Mouse (Mus musculus) midbrain, embryonic 11.5 days (tissue): ENCODE measurements around the gene Tmem79. TPM values are rescaled to one million over a fixed set of nuclear protein-coding genes. Genes with fewer than 3 reads are reported as not detected.
A peak's percentile ranks its signal among the peaks of the same experiment; 100 is the strongest.
"Not testable (repeated sequence)": the region's sequence is repeated elsewhere in the genome, so short reads cannot be mapped to it uniquely, and the experiment has no call there.

Experiments
- ATAC-seq: fragments of 200-750 bp; cut with Nextera tagmentation; 2 replicates; pipeline ENCODE4 v1.8.0; 2017; ENCODE audit warnings: moderate TSS enrichment, moderate library complexity; ENCODE audit not compliant: low FRiP score
- DNase-seq: peaks from one replicate; pipeline ENCODE4 v3.0.0; 2015; ENCODE audit warnings: low spot score; ENCODE audit errors: missing footprints
- H3K27ac ChIP-seq: fragments of 300-500 bp; sonication (generic); 2 replicates; pipeline ENCODE4 v1.5.1; 2014; ENCODE audit warnings: low read depth, low read length
- H3K27me3 ChIP-seq: fragments of 300-500 bp; sonication (generic); 2 replicates; pipeline ENCODE4 v1.6.1; 2014; ENCODE audit warnings: mild to moderate bottlenecking, low read length, moderate library complexity, mixed read lengths; ENCODE audit not compliant: control insufficient read depth, insufficient read depth
- H3K36me3 ChIP-seq: fragments of 300-500 bp; sonication (generic); 2 replicates; pipeline ENCODE4 v1.6.1; 2014; ENCODE audit warnings: mild to moderate bottlenecking, low read length, moderate library complexity, mixed read lengths; ENCODE audit not compliant: control insufficient read depth, insufficient read depth
- H3K4me1 ChIP-seq: fragments of 300-500 bp; sonication (generic); 2 replicates; pipeline ENCODE4 v1.6.1; 2014; ENCODE audit warnings: low read length; ENCODE audit not compliant: control insufficient read depth, insufficient read depth
- H3K4me2 ChIP-seq: fragments of 300-500 bp; sonication (generic); 2 replicates; pipeline ENCODE4 v1.6.1; 2014; ENCODE audit warnings: mild to moderate bottlenecking, moderate library complexity
- H3K4me3 ChIP-seq: fragments of 300-500 bp; sonication (generic); 2 replicates; pipeline ENCODE4 v1.5.1; 2014; ENCODE audit warnings: low read depth, low read length
- H3K9ac ChIP-seq: fragments of 300-500 bp; sonication (generic); 2 replicates; pipeline ENCODE4 v1.6.1; 2014; ENCODE audit warnings: low read length
- H3K9me3 ChIP-seq: fragments of 300-500 bp; sonication (generic); 2 replicates; pipeline ENCODE4 v1.6.1; 2016; ENCODE audit warnings: low read length; ENCODE audit not compliant: control insufficient read depth
- WGBS: fragments of 180-500 bp; shearing (Covaris S2); extraction: QIAGEN DNeasy Blood & Tissue Kit; methylation state at CpG from one replicate; pipeline ENCODE4 v1.1.7; 2014; 5-methylcytosine and 5-hydroxymethylcytosine counted together
- polyA plus RNA-seq: library from polyadenylated mRNA; unstranded; fragments of >200 nt; fragmentation: Nextera tagmentation; extraction: Ambion mirVana; gene quantifications from 2 replicates; pipeline ENCODE4 v1.2.1, GENCODE M21; 2014

The Tmem79 gene
- polyA plus RNA-seq, 1 experiment from 2014 or later = 1.4 TPM

DNA sequence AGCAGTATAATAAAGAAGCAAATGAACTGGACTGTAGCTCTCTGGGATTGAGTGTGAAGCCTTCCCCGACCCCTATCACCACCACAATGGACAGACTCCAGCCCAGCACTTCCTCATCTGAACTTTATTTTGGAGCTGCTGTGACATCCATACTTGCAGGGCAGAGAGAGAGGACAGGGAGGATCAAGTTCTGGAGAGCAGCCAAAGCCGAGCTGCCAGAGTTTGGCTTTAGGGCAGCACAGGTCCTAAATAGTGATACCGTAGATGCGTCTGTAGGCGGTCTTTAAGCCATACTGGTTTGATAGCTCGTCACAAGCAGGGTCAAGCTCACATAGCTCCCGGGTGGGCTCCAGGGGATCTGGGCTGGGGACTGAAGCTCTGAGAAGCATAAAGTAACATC is 32.6 kb upstream of the Tmem79 start:
- H3K27me3 ChIP-seq = peaks cover 14% of the 10 kb centered on the region
- ATAC-seq, H3K4me3 ChIP-seq, H3K9me3 ChIP-seq, H3K27ac ChIP-seq, H3K36me3 ChIP-seq, DNase-seq, H3K9ac ChIP-seq, H3K4me2 ChIP-seq, H3K4me1 ChIP-seq: not testable (repeated sequence)
- 89% methylated on average over 7 of the region's 7 CpGs for WGBS

DNA sequence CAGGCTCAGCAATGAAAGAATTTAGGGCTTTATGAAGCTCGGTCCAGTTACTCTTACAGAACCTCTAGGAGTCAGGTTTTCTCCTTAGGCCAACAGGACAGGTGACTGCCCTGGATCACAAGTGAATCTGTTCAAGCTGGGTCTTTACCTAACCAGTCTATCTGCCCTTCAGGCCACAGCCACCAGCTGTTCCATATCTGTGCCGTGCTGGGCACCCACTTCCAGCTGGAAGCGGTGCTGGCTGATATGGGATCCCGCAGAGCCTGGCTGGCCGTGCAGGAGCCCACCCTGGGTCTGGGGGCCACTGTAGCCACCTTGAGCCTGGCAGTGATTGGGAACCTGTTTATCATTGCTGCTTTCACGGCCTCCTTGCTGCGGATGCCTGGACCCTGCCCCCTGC is 31.6 kb upstream of the Tmem79 start:
- H3K9ac ChIP-seq, H3K4me3 ChIP-seq, H3K36me3 ChIP-seq, H3K4me2 ChIP-seq, H3K4me1 ChIP-seq, DNase-seq, H3K9me3 ChIP-seq, H3K27ac ChIP-seq: not testable (repeated sequence)
- WGBS = 38% methylated on average over 3 of the region's 7 CpGs
- H3K27me3 ChIP-seq = peaks cover 14% of the 10 kb centered on the region
- peak; percentile 24; the same call in 1 of the 2 replicates for ATAC-seq

DNA sequence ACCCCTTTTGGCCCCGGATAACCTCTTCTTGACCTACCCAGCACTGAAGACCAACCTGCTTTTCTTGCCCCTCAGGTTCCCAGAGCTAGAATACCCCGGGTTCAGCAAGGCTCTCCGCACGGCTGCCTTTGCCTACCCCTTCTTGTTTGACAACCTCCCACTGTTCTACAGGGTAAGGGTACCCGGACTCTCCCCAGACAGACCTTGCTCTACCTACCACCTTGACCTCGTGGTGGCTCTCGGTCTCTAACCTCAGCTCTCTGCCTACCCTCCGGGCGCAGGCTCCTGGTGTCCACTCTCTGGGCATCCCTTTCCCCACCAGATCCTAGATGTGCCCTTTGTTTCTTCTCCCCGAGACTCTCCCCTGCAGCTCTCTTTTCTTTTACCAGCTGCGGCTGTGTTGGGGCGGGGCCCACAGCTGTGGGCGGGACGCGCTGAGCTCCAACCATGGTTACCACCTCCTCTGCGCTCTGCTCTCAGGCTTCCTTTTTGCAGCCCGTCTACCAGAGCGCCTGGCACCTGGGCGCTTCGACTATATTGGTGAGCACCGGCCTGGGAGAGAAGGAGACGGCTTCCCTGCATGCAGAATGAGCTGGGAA is 31.0 kb upstream of the Tmem79 start:
- 5% methylated on average over 18 of the region's 22 CpGs for WGBS
- H3K27ac ChIP-seq, H3K9me3 ChIP-seq, H3K4me1 ChIP-seq, H3K4me3 ChIP-seq, H3K36me3 ChIP-seq, DNase-seq: not testable (repeated sequence)
- ATAC-seq = peak; percentile 76
- Histone ChIP-seq H3K4me2 (peak overlapping the region; percentile 28; the same call in 1 of the 2 replicates), H3K9ac (peak overlapping the region; percentile 38; the same call in 1 of the 2 replicates), H3K27me3 (peaks cover 14% of the 10 kb centered on the region)

DNA sequence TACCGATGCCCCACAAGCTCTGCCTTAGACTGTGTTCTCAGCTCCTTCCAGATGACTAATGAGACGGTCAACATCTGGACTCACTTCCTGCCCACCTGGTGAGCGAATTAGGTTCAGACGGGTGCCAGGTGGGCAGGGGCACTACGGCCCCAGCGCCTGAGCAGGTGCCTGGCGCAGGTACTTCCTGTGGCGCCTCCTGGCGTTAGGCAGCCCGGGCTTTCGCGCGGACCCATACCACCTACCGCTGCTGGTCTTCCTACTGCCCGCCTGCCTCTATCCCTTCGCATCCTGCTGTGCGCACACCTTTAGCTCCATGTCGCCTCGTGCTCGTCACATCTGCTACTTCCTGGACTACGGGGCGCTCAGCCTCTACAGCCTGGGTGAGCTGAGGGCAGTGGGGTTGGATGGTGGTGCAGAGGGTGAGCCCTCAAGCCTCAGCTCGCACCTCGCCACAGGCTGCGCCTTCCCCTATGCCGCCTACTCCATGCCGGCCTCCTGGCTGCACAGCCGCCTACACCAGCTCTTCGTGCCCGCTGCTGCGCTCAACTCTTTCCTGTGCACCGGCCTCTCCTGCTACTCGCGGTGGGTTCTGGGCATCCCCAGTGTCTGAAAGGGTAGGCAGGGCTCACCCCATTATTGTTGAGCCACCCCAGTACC is 29.9 kb upstream of the Tmem79 start:
- ATAC-seq (no peak), DNase-seq (no peak)
- Histone ChIP-seq H3K4me2 (no peak overlapping the region), H3K9ac (no peak overlapping the region), H3K9me3 (peaks cover 2% of the 10 kb centered on the region; the same call in 1 of the 2 replicates), H3K4me1 (no peaks in the 10 kb centered on the region), H3K27me3 (peaks cover 14% of the 10 kb centered on the region), H3K36me3 (peaks cover 8% of the 10 kb centered on the region), H3K27ac (no peak overlapping the region), H3K4me3 (no peak overlapping the region)
- 42% methylated on average over 34 of the region's 34 CpGs for WGBS

DNA sequence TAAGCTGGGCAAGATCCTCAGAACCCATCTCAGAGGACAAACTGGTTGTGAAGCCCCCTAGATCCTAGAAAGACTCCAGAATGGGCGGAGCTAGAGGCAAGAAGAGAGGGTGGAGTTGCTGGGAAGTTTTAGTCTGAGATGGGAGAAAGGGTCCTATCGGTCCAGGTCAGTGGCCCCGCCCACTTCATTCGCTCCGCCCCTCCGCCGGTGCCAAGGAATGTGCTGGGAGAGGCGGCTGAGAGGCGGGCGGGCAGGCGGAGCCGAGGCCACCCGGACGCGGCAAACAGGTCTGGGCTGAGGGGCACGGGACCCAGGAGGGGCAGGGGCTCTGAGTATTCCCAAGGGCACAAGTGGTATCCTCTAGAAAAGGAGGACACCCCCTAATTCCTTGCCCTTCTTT is 28.4 kb upstream of the Tmem79 start, which contains the start of gene Paqr6:
TSS of gene Paqr6 (plus strand) at position 248 of the 400 bp plus-strand sequence.
- Histone ChIP-seq H3K4me3 (no peak within 1 kb of the TSS), H3K9ac (no peak within 1 kb of the TSS), H3K36me3 (peaks cover 21% of the 10 kb centered on the region), H3K4me1 (no peaks in the 10 kb centered on the region), H3K9me3 (no peaks in the 10 kb centered on the region), H3K27me3 (peaks cover 14% of the 10 kb centered on the region), H3K27ac (no peak within 1 kb of the TSS), H3K4me2 (no peak within 1 kb of the TSS)
- ATAC-seq = no peak
- DNase-seq = no peak
- WGBS = 1% methylated on average over 16 of the region's 16 CpGs

DNA sequence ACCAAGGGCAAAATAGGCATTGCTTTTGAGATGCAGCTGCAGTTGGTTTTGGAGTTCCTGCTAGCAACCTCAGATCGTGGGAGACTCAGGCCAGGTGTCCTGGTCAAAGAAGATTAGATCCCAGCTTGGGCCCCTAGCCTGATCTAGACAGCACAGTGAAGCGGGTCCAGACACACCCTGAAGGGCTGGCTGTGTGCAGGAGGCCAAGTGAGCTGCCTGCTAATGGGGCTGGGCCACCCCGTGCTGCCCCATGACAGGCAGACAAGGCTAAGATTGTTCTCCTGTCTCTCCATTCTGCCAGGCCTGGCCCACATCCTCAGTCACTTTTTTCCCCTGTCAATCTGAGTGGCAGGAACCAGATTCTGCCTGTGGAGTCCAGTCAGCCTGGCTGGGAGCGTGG is 27.8 kb upstream of the Tmem79 start:
- H3K4me3 ChIP-seq = no peak overlapping the region
- H3K36me3 ChIP-seq = peaks cover 28% of the 10 kb centered on the region
- H3K27ac ChIP-seq = no peak overlapping the region
- no peaks in the 10 kb centered on the region for H3K4me1 ChIP-seq
- H3K9ac ChIP-seq = no peak overlapping the region
- no peaks in the 10 kb centered on the region for H3K9me3 ChIP-seq
- WGBS = 69% methylated on average over 4 of the region's 4 CpGs
- no peak overlapping the region for H3K4me2 ChIP-seq
- DNase-seq (no peak), ATAC-seq (no peak)
- peaks cover 14% of the 10 kb centered on the region for H3K27me3 ChIP-seq

DNA sequence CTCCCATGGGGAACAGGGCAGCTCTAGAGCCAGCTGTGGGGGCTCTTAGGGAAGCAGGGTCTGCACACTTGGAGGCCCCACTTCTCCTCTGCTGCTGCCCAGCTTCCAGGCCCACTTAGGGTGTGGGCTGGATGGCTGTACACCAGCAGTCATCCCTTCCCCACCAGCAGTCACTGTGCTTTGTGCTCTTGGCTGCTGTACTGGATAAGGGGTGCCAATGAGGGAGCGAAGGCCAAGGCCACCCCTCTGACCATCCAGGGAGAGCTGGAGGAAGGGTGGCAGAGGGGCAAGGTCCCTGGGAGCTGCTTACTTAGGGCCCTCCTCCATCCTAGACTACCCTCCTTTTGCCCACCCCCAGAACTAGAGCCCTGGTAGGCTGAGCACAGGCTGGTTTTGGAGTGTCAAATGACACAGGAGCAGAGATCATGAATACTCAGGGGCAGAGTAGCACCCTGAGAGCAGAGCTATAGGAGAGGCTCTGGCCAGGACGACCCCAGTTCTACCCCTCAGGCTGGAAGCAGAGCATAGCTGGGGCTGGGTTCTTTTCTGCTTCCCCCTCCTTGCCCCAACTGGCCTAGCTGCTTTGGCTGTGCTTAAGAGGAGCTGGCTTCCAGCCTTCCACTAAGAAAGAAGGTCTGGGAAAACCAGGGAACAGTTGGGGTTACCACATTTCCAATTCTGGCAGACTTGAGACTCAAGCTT is 25.8 kb upstream of the Tmem79 start:
- DNase-seq (no peak), ATAC-seq (no peak)
- Histone ChIP-seq H3K9ac (no peak overlapping the region), H3K4me3 (no peak overlapping the region), H3K36me3 (peaks cover 39% of the 10 kb centered on the region), H3K4me2 (no peak overlapping the region), H3K27ac (no peak overlapping the region), H3K4me1 (no peaks in the 10 kb centered on the region), H3K9me3 (no peaks in the 10 kb centered on the region), H3K27me3 (peaks cover 14% of the 10 kb centered on the region)
- 94% methylated on average over 2 of the region's 2 CpGs for WGBS

DNA sequence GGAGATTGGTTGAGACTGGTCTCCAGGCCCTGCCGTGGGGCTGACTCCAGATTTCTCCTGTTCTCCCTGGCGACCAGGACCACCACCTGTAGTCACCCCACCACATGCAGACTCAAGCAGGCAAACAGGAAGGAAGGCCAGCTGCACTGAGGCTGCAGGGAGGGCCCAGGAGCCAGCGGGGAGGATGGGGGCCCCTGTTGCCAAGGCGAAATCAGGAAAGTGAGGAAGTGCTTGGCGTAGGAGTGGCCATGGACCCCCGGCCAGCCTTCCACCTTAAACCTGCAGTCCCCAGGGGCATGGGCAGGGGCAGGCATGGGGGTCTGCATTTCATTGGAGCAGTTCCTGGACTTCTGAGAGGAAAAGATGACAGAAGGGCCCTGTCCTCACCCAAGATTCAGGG is 25.1 kb upstream of the Tmem79 start:
- Histone ChIP-seq H3K27ac (no peak overlapping the region), H3K4me1 (no peaks in the 10 kb centered on the region), H3K4me2 (no peak overlapping the region), H3K9me3 (no peaks in the 10 kb centered on the region), H3K9ac (no peak overlapping the region), H3K36me3 (peaks cover 46% of the 10 kb centered on the region), H3K4me3 (no peak overlapping the region), H3K27me3 (peaks cover 12% of the 10 kb centered on the region)
- no peak for DNase-seq
- WGBS = 89% methylated on average over 6 of the region's 6 CpGs
- ATAC-seq = no peak

DNA sequence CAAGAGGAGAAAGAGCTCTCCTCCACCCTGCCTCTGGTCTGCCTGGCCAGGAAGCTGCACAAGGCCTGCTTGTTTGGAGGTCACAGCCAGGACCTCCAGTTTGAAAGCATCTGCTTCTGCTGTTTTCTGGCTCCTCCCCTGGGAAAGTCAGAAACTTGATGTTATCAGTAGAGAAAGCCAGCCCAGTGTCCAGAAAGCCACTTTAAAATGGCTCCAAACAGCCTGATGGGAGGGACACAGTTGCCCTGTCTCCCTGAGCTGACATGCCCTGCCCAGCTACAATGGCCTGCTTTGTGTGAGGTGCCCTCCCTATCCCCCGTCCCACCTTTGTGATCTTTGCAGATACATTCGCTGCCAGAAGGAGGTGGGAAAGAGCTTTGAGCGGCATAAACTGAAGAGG is 24.0 kb upstream of the Tmem79 start:
- 86% methylated on average over 3 of the region's 3 CpGs for WGBS
- Histone ChIP-seq H3K4me2 (no peak overlapping the region), H3K36me3 (peaks cover 55% of the 10 kb centered on the region), H3K9me3 (no peaks in the 10 kb centered on the region), H3K9ac (no peak overlapping the region), H3K4me1 (no peaks in the 10 kb centered on the region), H3K27me3 (peaks cover 3% of the 10 kb centered on the region), H3K4me3 (no peak overlapping the region), H3K27ac (no peak overlapping the region)
- ATAC-seq = no peak
- DNase-seq = no peak
